In genomic region chr11:60495692-60496091, GRCm38 (mm10) we compare ENCODE assay signal across 29 mouse cellular contexts. TPM values are rescaled to one million over a fixed set of nuclear protein-coding genes. Genes with fewer than 3 reads are reported as not detected.
DNase-seq lines count a peak whose midpoint lies in the region; ATAC-seq and TF ChIP-seq lines count a peak whose summit lies in the region.
"Had no signal": no experiment of that assay in that cellular context is flagged by ENCODE, and none has a peak within 500 bp of the region (broad histone marks: within the 10 kb centered on the region; RNA-seq: fewer than 3 reads in every experiment).

No protein-coding gene starts in this region.

- H3K4me2 ChIP-seq in intestine, postnatal 0 days (replicated peaks; ENCODE audit: low read depth): no peak overlapping the region
- no peak overlapping the region for H3K4me2 ChIP-seq in intestine, embryonic 15.5 days (replicated peaks)
- no peak overlapping the region for H3K4me2 ChIP-seq in midbrain, embryonic 14.5 days (ENCODE audit: low read length)
- no peak overlapping the region for H3K4me2 ChIP-seq in midbrain, embryonic 13.5 days (replicated peaks)
- H3K4me2 ChIP-seq in stomach, postnatal 0 days (replicated peaks; ENCODE audit: low read depth): no peak overlapping the region
- H3K4me2 ChIP-seq: heart, embryonic 15.5 days; kidney, embryonic 15.5 days; limb, embryonic 15.5 days; midbrain, embryonic 15.5 days; stomach, embryonic 15.5 days had no signal

- TF ChIP-seq EP300 in MEL (IDR thresholded peaks at IDR 0.05; ENCODE audit: low read depth in 1 of 2, low read length in 2 of 2): no peak
- no peak for TF ChIP-seq EP300 in stomach, postnatal 0 days (optimal IDR thresholded peaks at IDR 0.05)

- no peak for ATAC-seq in intestine, postnatal 0 days
- no peak for ATAC-seq in intestine, embryonic 15.5 days
- ATAC-seq in midbrain, embryonic 14.5 days (ENCODE audit: low FRiP score, low TSS enrichment): no peak
- ATAC-seq in midbrain, embryonic 13.5 days: no peak
- ATAC-seq in stomach, postnatal 0 days (ENCODE audit: low FRiP score, low TSS enrichment): no peak
- ATAC-seq: forebrain, embryonic 14.5 days; midbrain, embryonic 15.5 days had no signal

- peak; percentile 33; the same call in 1 of the 2 replicates for TF ChIP-seq CTCF in intestine, postnatal 0 days (IDR thresholded peaks at IDR 0.05; ENCODE audit: low read depth)
- peak in 1 of 3 experiments; percentile 18; a peak in 2 of 6 replicates for TF ChIP-seq CTCF in MEL (IDR thresholded peaks at IDR 0.05 in 2 of 3, conservative IDR thresholded peaks at IDR 0.05 in 1 of 3; ENCODE audit: control insufficient read depth in 1 of 3, insufficient read depth in 1 of 3, low read depth in 2 of 3, low read length in 3 of 3, poor library complexity in 1 of 3, severe bottlenecking in 1 of 3)
- TF ChIP-seq CTCF in stomach, postnatal 0 days (IDR thresholded peaks at IDR 0.05; ENCODE audit: low read depth): peak; percentile 44

- no peaks in the 10 kb centered on the region for H3K36me3 ChIP-seq in intestine, postnatal 0 days (ENCODE audit: control insufficient read depth, insufficient read depth)
- no peaks in the 10 kb centered on the region for H3K36me3 ChIP-seq in intestine, embryonic 15.5 days
- H3K36me3 ChIP-seq in midbrain, embryonic 14.5 days (ENCODE audit: control insufficient read depth, insufficient read depth, low read length): no peaks in the 10 kb centered on the region
- no peaks in the 10 kb centered on the region for H3K36me3 ChIP-seq in midbrain, embryonic 13.5 days
- H3K36me3 ChIP-seq in MEL (ENCODE audit: control insufficient read depth in 1 of 2, insufficient read depth in 2 of 2, low read length in 2 of 2): no peaks in the 10 kb centered on the region
- no peaks in the 10 kb centered on the region for H3K36me3 ChIP-seq in stomach, postnatal 0 days (ENCODE audit: control insufficient read depth, insufficient read depth, low read length)
- H3K36me3 ChIP-seq: G1E; heart, embryonic 10.5 days; heart, embryonic 15.5 days; kidney, embryonic 15.5 days; limb, embryonic 10.5 days; limb, embryonic 15.5 days; midbrain, embryonic 15.5 days; stomach, embryonic 15.5 days had no signal

- WGBS in intestine, postnatal 0 days: 63% methylated on average over 2 of the region's 2 CpGs
- WGBS in intestine, embryonic 15.5 days: 55% methylated on average over 2 of the region's 2 CpGs
- WGBS in midbrain, embryonic 14.5 days: 62% methylated on average over 2 of the region's 2 CpGs
- 73% methylated on average over 2 of the region's 2 CpGs for WGBS in midbrain, embryonic 13.5 days
- WGBS in stomach, postnatal 0 days: 51% methylated on average over 2 of the region's 2 CpGs

- no peak overlapping the region for H3K4me3 ChIP-seq in intestine, postnatal 0 days (ENCODE audit: low read depth, low read length)
- no peak overlapping the region for H3K4me3 ChIP-seq in intestine, embryonic 15.5 days (replicated peaks)
- no peak overlapping the region for H3K4me3 ChIP-seq in midbrain, embryonic 14.5 days (replicated peaks; ENCODE audit: low read depth, low read length)
- H3K4me3 ChIP-seq in midbrain, embryonic 13.5 days (replicated peaks): no peak overlapping the region
- H3K4me3 ChIP-seq in MEL (ENCODE audit: control insufficient read depth in 1 of 2, insufficient read depth in 1 of 2, low read depth in 2 of 2, low read length in 2 of 2): no peak overlapping the region
- H3K4me3 ChIP-seq in stomach, postnatal 0 days (ENCODE audit: low read depth, low read length): no peak overlapping the region
- H3K4me3 ChIP-seq: heart, embryonic 10.5 days; heart, embryonic 15.5 days; kidney, embryonic 15.5 days; limb, embryonic 10.5 days; limb, embryonic 15.5 days; midbrain, embryonic 15.5 days; stomach, embryonic 15.5 days had no signal

- no peaks in the 10 kb centered on the region for H3K9me3 ChIP-seq in intestine, postnatal 0 days (ENCODE audit: control insufficient read depth)
- no peaks in the 10 kb centered on the region for H3K9me3 ChIP-seq in intestine, embryonic 15.5 days
- no peaks in the 10 kb centered on the region for H3K9me3 ChIP-seq in midbrain, embryonic 14.5 days (ENCODE audit: control insufficient read depth, low read length)
- no peaks in the 10 kb centered on the region for H3K9me3 ChIP-seq in midbrain, embryonic 13.5 days
- no peaks in the 10 kb centered on the region for H3K9me3 ChIP-seq in MEL (replicated peaks; ENCODE audit: insufficient read depth, low read length)
- H3K9me3 ChIP-seq in stomach, postnatal 0 days (ENCODE audit: control insufficient read depth, low read length): no peaks in the 10 kb centered on the region
- H3K9me3 ChIP-seq: G1E; heart, embryonic 10.5 days; heart, embryonic 15.5 days; kidney, embryonic 15.5 days; limb, embryonic 10.5 days; limb, embryonic 15.5 days; midbrain, embryonic 15.5 days; stomach, embryonic 15.5 days had no signal

- no peaks in the 10 kb centered on the region for H3K27me3 ChIP-seq in intestine, postnatal 0 days (replicated peaks; ENCODE audit: control insufficient read depth, insufficient read depth, low read length)
- H3K27me3 ChIP-seq in intestine, embryonic 15.5 days (replicated peaks): no peaks in the 10 kb centered on the region
- no peaks in the 10 kb centered on the region for H3K27me3 ChIP-seq in midbrain, embryonic 14.5 days (ENCODE audit: control insufficient read depth, insufficient read depth, low read length)
- H3K27me3 ChIP-seq in midbrain, embryonic 13.5 days: no peaks in the 10 kb centered on the region
- H3K27me3 ChIP-seq in MEL (ENCODE audit: control insufficient read depth in 1 of 2, insufficient read depth in 2 of 2, low read length in 2 of 2): peaks cover under 1 to 1% of the 10 kb centered on the region in 2 experiments; a peak in 1 of 4 replicates
- H3K27me3 ChIP-seq in stomach, postnatal 0 days (ENCODE audit: control insufficient read depth, insufficient read depth, low read length): no peaks in the 10 kb centered on the region
- H3K27me3 ChIP-seq: kidney, embryonic 15.5 days; limb, embryonic 15.5 days; midbrain, embryonic 15.5 days had no signal

- no peak for TF ChIP-seq POLR2A in MEL (IDR thresholded peaks at IDR 0.05; ENCODE audit: control insufficient read depth in 1 of 2, insufficient read depth in 1 of 2, low read depth in 1 of 2, low read length in 2 of 2, poor library complexity in 1 of 2)

- TF ChIP-seq RAD21 in MEL (IDR thresholded peaks at IDR 0.05; ENCODE audit: low read depth, low read length): peak; percentile 26

- no peaks in the 10 kb centered on the region for H3K79me2 ChIP-seq in MEL (ENCODE audit: control insufficient read depth, insufficient read depth, low read length, poor library complexity)

- H3K4me1 ChIP-seq in intestine, postnatal 0 days (replicated peaks; ENCODE audit: control insufficient read depth, insufficient read depth, low read length): no peaks in the 10 kb centered on the region
- no peaks in the 10 kb centered on the region for H3K4me1 ChIP-seq in intestine, embryonic 15.5 days (replicated peaks)
- H3K4me1 ChIP-seq in midbrain, embryonic 14.5 days (ENCODE audit: control insufficient read depth, insufficient read depth, low read length): no peaks in the 10 kb centered on the region
- no peaks in the 10 kb centered on the region for H3K4me1 ChIP-seq in midbrain, embryonic 13.5 days (replicated peaks)
- H3K4me1 ChIP-seq in MEL (ENCODE audit: control insufficient read depth in 1 of 2, insufficient read depth in 2 of 2, low read length in 2 of 2): no peaks in the 10 kb centered on the region
- H3K4me1 ChIP-seq in stomach, postnatal 0 days (replicated peaks; ENCODE audit: control insufficient read depth, insufficient read depth): no peaks in the 10 kb centered on the region
- H3K4me1 ChIP-seq: heart, embryonic 10.5 days; heart, embryonic 15.5 days; kidney, embryonic 15.5 days; limb, embryonic 10.5 days; limb, embryonic 15.5 days; midbrain, embryonic 15.5 days; stomach, embryonic 15.5 days had no signal

- no peak overlapping the region for H3K9ac ChIP-seq in intestine, postnatal 0 days (ENCODE audit: low read depth, low read length)
- H3K9ac ChIP-seq in intestine, embryonic 15.5 days: no peak overlapping the region
- no peak overlapping the region for H3K9ac ChIP-seq in midbrain, embryonic 14.5 days (replicated peaks; ENCODE audit: low read length)
- H3K9ac ChIP-seq in midbrain, embryonic 13.5 days (replicated peaks): no peak overlapping the region
- H3K9ac ChIP-seq in MEL (ENCODE audit: control insufficient read depth, low read depth, low read length, poor library complexity, severe bottlenecking): no peak overlapping the region
- no peak overlapping the region for H3K9ac ChIP-seq in stomach, postnatal 0 days (ENCODE audit: low read length)
- H3K9ac ChIP-seq: heart, embryonic 15.5 days; kidney, embryonic 15.5 days; limb, embryonic 15.5 days; liver, embryonic 14.5 days; midbrain, embryonic 15.5 days; stomach, embryonic 15.5 days had no signal

- DNase-seq in midbrain, embryonic 14.5 days: peak; percentile 20
- DNase-seq in MEL (ENCODE audit: low read depth, low spot score): no peak
- DNase-seq in stomach, postnatal 0 days (ENCODE audit: low spot score): no peak
- DNase-seq in urinary bladder, postnatal 36 days (ENCODE audit: low spot score in 2 of 2): no peak
- DNase-seq: adrenal gland, adult 2 months; adrenal gland, postnatal 36 days; cerebellum, adult 2 months; cerebellum, postnatal 14 days; gastrocnemius, postnatal 10 days; kidney, adult 11 months; kidney, postnatal 36 days; layer of hippocampus, postnatal 36 days; lung, adult 2 months; right cerebral cortex, postnatal 25 days; thymus, postnatal 14 days had no signal

- H3K27ac ChIP-seq in intestine, postnatal 0 days (ENCODE audit: low read depth, low read length): no peak overlapping the region
- H3K27ac ChIP-seq in intestine, embryonic 15.5 days: no peak overlapping the region
- H3K27ac ChIP-seq in midbrain, embryonic 14.5 days (replicated peaks; ENCODE audit: low read depth, low read length): no peak overlapping the region
- H3K27ac ChIP-seq in midbrain, embryonic 13.5 days: no peak overlapping the region
- H3K27ac ChIP-seq in MEL (ENCODE audit: control insufficient read depth, low read depth, low read length): no peak overlapping the region
- H3K27ac ChIP-seq in stomach, postnatal 0 days (replicated peaks): no peak overlapping the region
- H3K27ac ChIP-seq: heart, embryonic 10.5 days; heart, embryonic 15.5 days; kidney, embryonic 15.5 days; limb, embryonic 10.5 days; limb, embryonic 15.5 days; liver, embryonic 14.5 days; midbrain, embryonic 15.5 days; stomach, embryonic 15.5 days had no signal

RNA-seq across cellular contexts. Expression of gene Myo15, which starts 26.6 kb away (rescaled TPM):
- 0.03 and 0.05 TPM in 2 replicates for polyA plus RNA-seq in intestine, postnatal 0 days (2015; fragmentation: Nextera tagmentation; extraction: Ambion mirVana)
- 0.18 and 0.19 TPM in 2 replicates for polyA plus RNA-seq in intestine, embryonic 15.5 days (2015; fragmentation: Nextera tagmentation; extraction: Ambion mirVana)
- not detected in 2 replicates for polyA plus RNA-seq in midbrain, embryonic 14.5 days (2014; fragmentation: Nextera tagmentation; extraction: Ambion mirVana)
- polyA plus RNA-seq in midbrain, embryonic 13.5 days (2015; fragmentation: Nextera tagmentation; extraction: Ambion mirVana): 0.04 and 0.08 TPM in 2 replicates
- 0.03 and 0.04 TPM in 2 replicates for total RNA-seq in MEL (2012; rRNA removed)
- polyA plus RNA-seq in MEL (2012; ENCODE audit: insufficient read depth in 1 of 2, insufficient read length in 2 of 2, low read depth in 1 of 2, low replicate concordance in 2 of 2, missing spikeins in 1 of 2): under 1 TPM in 1 of 2 experiments, not detected in 1; 0.07 TPM
- polyA plus RNA-seq in stomach, postnatal 0 days (2015; fragmentation: Nextera tagmentation; extraction: Ambion mirVana): 0.02 and 0.08 TPM in 2 replicates
- polyA plus RNA-seq: C2C12; heart, embryonic 15.5 days had no signal

RNA-seq across cellular contexts. Expression of gene Alkbh5, which starts 40.5 kb away (rescaled TPM):
- 37.3 and 41.7 TPM in 2 replicates for polyA plus RNA-seq in intestine, postnatal 0 days (2015; fragmentation: Nextera tagmentation; extraction: Ambion mirVana)
- 39.5 and 44.9 TPM in 2 replicates for polyA plus RNA-seq in intestine, embryonic 15.5 days (2015; fragmentation: Nextera tagmentation; extraction: Ambion mirVana)
- polyA plus RNA-seq in midbrain, embryonic 14.5 days (2014; fragmentation: Nextera tagmentation; extraction: Ambion mirVana): 21.4 and 24.0 TPM in 2 replicates
- polyA plus RNA-seq in midbrain, embryonic 13.5 days (2015; fragmentation: Nextera tagmentation; extraction: Ambion mirVana): 27.2 and 31.0 TPM in 2 replicates
- 39.4 and 49.5 TPM in 2 replicates for total RNA-seq in MEL (2012; rRNA removed)
- 10 to 100 TPM in 1 of 2 experiments, not detected in 1; 49.1 TPM for polyA plus RNA-seq in MEL (2012; ENCODE audit: insufficient read depth in 1 of 2, insufficient read length in 2 of 2, low read depth in 1 of 2, low replicate concordance in 2 of 2, missing spikeins in 1 of 2)
- polyA plus RNA-seq in stomach, postnatal 0 days (2015; fragmentation: Nextera tagmentation; extraction: Ambion mirVana): 25.7 and 26.3 TPM in 2 replicates

RNA-seq across cellular contexts. Expression of gene Drg2, which starts 41.3 kb away (rescaled TPM):
- 40.9 and 41.7 TPM in 2 replicates for polyA plus RNA-seq in intestine, postnatal 0 days (2015; fragmentation: Nextera tagmentation; extraction: Ambion mirVana)
- polyA plus RNA-seq in intestine, embryonic 15.5 days (2015; fragmentation: Nextera tagmentation; extraction: Ambion mirVana): 96.7 and 101 TPM in 2 replicates
- 92.2 and 93.0 TPM in 2 replicates for polyA plus RNA-seq in midbrain, embryonic 14.5 days (2014; fragmentation: Nextera tagmentation; extraction: Ambion mirVana)
- polyA plus RNA-seq in midbrain, embryonic 13.5 days (2015; fragmentation: Nextera tagmentation; extraction: Ambion mirVana): 91.5 and 95.5 TPM in 2 replicates
- total RNA-seq in MEL (2012; rRNA removed): 133 and 140 TPM in 2 replicates
- 100 to 1,000 TPM; 121 to 214 TPM for polyA plus RNA-seq in MEL (2012; ENCODE audit: insufficient read depth in 1 of 2, insufficient read length in 2 of 2, low read depth in 1 of 2, low replicate concordance in 2 of 2, missing spikeins in 1 of 2)
- 47.2 and 50.2 TPM in 2 replicates for polyA plus RNA-seq in stomach, postnatal 0 days (2015; fragmentation: Nextera tagmentation; extraction: Ambion mirVana)
